ENCODE assay signal across 10 mouse cellular contexts in genomic region chr2:158229503-158229892, GRCm38 (mm10). TPM values are rescaled to one million over a fixed set of nuclear protein-coding genes. Genes with fewer than 3 reads are reported as not detected.
DNase-seq lines count a peak whose midpoint lies in the region; ATAC-seq and TF ChIP-seq lines count a peak whose summit lies in the region.
"Had no signal": no experiment of that assay in that cellular context is flagged by ENCODE, and none has a peak within 500 bp of the region (broad histone marks: within the 10 kb centered on the region; RNA-seq: fewer than 3 reads in every experiment).

No protein-coding gene starts in this region.

- H3K4me3 ChIP-seq in lung, postnatal 0 days (ENCODE audit: low read depth, low read length) = peak overlapping the region; percentile 24
- peak overlapping the region; percentile 55 for H3K4me3 ChIP-seq in forebrain, embryonic 16.5 days (replicated peaks; ENCODE audit: low read length)
- H3K4me3 ChIP-seq in limb, embryonic 15.5 days = peak overlapping the region; percentile 50
- H3K4me3 ChIP-seq in stomach, embryonic 14.5 days (ENCODE audit: low read depth, low read length) = peak overlapping the region; percentile 41

- H3K9ac ChIP-seq in lung, postnatal 0 days (replicated peaks; ENCODE audit: low read depth) = no peak overlapping the region
- peak overlapping the region; percentile 74 for H3K9ac ChIP-seq in forebrain, embryonic 16.5 days (replicated peaks; ENCODE audit: low read depth, low read length)
- peak overlapping the region; percentile 45 for H3K9ac ChIP-seq in limb, embryonic 15.5 days
- peak overlapping the region; percentile 36; the same call in 1 of the 2 replicates for H3K9ac ChIP-seq in stomach, embryonic 14.5 days (replicated peaks; ENCODE audit: low read depth, low read length)

- intact Hi-C loops in left cerebral cortex, postnatal 14 days (cut with DNase I) = no loop called here

- H3K27me3 ChIP-seq in lung, postnatal 0 days (replicated peaks; ENCODE audit: insufficient read depth, low read length) = no peaks in the 10 kb centered on the region
- H3K27me3 ChIP-seq in forebrain, embryonic 16.5 days (replicated peaks; ENCODE audit: control insufficient read depth, insufficient read depth, low read length) = no peaks in the 10 kb centered on the region
- H3K27me3 ChIP-seq in limb, embryonic 15.5 days = no peaks in the 10 kb centered on the region
- no peaks in the 10 kb centered on the region for H3K27me3 ChIP-seq in stomach, embryonic 14.5 days (ENCODE audit: control insufficient read depth, insufficient read depth, low read length)

- H3K27ac ChIP-seq in lung, postnatal 0 days (ENCODE audit: low read length) = no peak overlapping the region
- H3K27ac ChIP-seq in forebrain, embryonic 16.5 days (ENCODE audit: low read length) = peak overlapping the region; percentile 47
- H3K27ac ChIP-seq in limb, embryonic 15.5 days = peak overlapping the region; percentile 87
- no peak overlapping the region for H3K27ac ChIP-seq in stomach, embryonic 14.5 days (ENCODE audit: low read length)

- H3K9me3 ChIP-seq in lung, postnatal 0 days (ENCODE audit: low read length) = no peaks in the 10 kb centered on the region
- H3K9me3 ChIP-seq in forebrain, embryonic 16.5 days (ENCODE audit: control insufficient read depth, low read length) = no peaks in the 10 kb centered on the region
- H3K9me3 ChIP-seq in limb, embryonic 15.5 days = no peaks in the 10 kb centered on the region
- no peaks in the 10 kb centered on the region; the same call in 1 of the 2 replicates for H3K9me3 ChIP-seq in stomach, embryonic 14.5 days (ENCODE audit: control insufficient read depth, low read depth, low read length)

- H3K4me1 ChIP-seq in lung, postnatal 0 days (ENCODE audit: insufficient read depth, low read depth, low read length) = no peaks in the 10 kb centered on the region
- H3K4me1 ChIP-seq in forebrain, embryonic 16.5 days (replicated peaks; ENCODE audit: control insufficient read depth, insufficient read depth, low read length) = peaks cover 19% of the 10 kb centered on the region
- H3K4me1 ChIP-seq in limb, embryonic 15.5 days = peaks cover 52% of the 10 kb centered on the region
- peaks cover 8% of the 10 kb centered on the region; the same call in 1 of the 2 replicates for H3K4me1 ChIP-seq in stomach, embryonic 14.5 days (ENCODE audit: control insufficient read depth, insufficient read depth, low read length)

- H3K4me2 ChIP-seq in lung, postnatal 0 days (replicated peaks; ENCODE audit: low read depth, low read length) = peak overlapping the region; percentile 53
- peak overlapping the region; percentile 80 for H3K4me2 ChIP-seq in forebrain, embryonic 16.5 days (ENCODE audit: low read length)
- H3K4me2 ChIP-seq in limb, embryonic 15.5 days = peak overlapping the region; percentile 79
- H3K4me2 ChIP-seq in stomach, embryonic 14.5 days (replicated peaks; ENCODE audit: low read depth, low read length) = peak overlapping the region; percentile 87

- no peak for TF ChIP-seq CTCF in lung, postnatal 0 days (IDR thresholded peaks at IDR 0.05)

- no peak for TF ChIP-seq EP300 in lung, postnatal 0 days (IDR thresholded peaks at IDR 0.05)

- 26% methylated on average over 7 of the region's 7 CpGs for WGBS in lung, postnatal 0 days
- 19% methylated on average over 7 of the region's 7 CpGs for WGBS in forebrain, embryonic 16.5 days
- WGBS in limb, embryonic 15.5 days = 17% methylated on average over 7 of the region's 7 CpGs
- WGBS in stomach, embryonic 14.5 days = 28% methylated on average over 7 of the region's 7 CpGs

- no peak for DNase-seq in lung, postnatal 0 days (ENCODE audit: low spot score)
- no peak for DNase-seq in lung, postnatal 10 days
- no peak for DNase-seq in right cerebral cortex, postnatal 25 days
- no peak for DNase-seq in cerebellum, adult 11-12 months
- no peak for DNase-seq in left cerebral cortex, postnatal 14 days (ENCODE audit: low spot score in 2 of 2)

- H3K36me3 ChIP-seq in lung, postnatal 0 days (ENCODE audit: insufficient read depth, low read length) = no peaks in the 10 kb centered on the region
- H3K36me3 ChIP-seq in forebrain, embryonic 16.5 days (ENCODE audit: control insufficient read depth, insufficient read depth) = no peaks in the 10 kb centered on the region
- no peaks in the 10 kb centered on the region for H3K36me3 ChIP-seq in limb, embryonic 15.5 days
- no peaks in the 10 kb centered on the region for H3K36me3 ChIP-seq in stomach, embryonic 14.5 days (ENCODE audit: control insufficient read depth, insufficient read depth, low read length)

- no peak for ATAC-seq in lung, postnatal 0 days
- peak; percentile 37 for ATAC-seq in forebrain, embryonic 16.5 days
- no peak for ATAC-seq in limb, embryonic 15.5 days (ENCODE audit: insufficient number of reproducible peaks, low FRiP score, low TSS enrichment, low read depth)
- no peak; the same call in 1 of the 2 replicates for ATAC-seq in stomach, embryonic 14.5 days (ENCODE audit: insufficient number of reproducible peaks, insufficient read depth, low FRiP score, low read depth)

RNA-seq across cellular contexts. Expression of gene D630003M21Rik, which starts 0.5 kb away (rescaled TPM):
- polyA plus RNA-seq in lung, postnatal 0 days (2015; fragmentation: Nextera tagmentation; extraction: Ambion mirVana) = 0.85 and 0.87 TPM in 2 replicates
- 1.8 and 2.8 TPM in 2 replicates for polyA plus RNA-seq in forebrain, embryonic 16.5 days (2015; fragmentation: Nextera tagmentation; extraction: Ambion mirVana)
- 12.0 and 12.2 TPM in 2 replicates for polyA plus RNA-seq in limb, embryonic 15.5 days (2015; fragmentation: Nextera tagmentation; extraction: Ambion mirVana)
- 2.3 and 2.6 TPM in 2 replicates for polyA plus RNA-seq in stomach, embryonic 14.5 days (2014; fragmentation: Nextera tagmentation; extraction: Ambion mirVana)
- 1 to 10 TPM; 3.8 to 4.8 TPM for total RNA-seq in left cerebral cortex, postnatal 14 days (2021)

RNA-seq across cellular contexts. Expression of gene Bpi, which starts 28.4 kb away (rescaled TPM):
- not detected in 2 replicates for polyA plus RNA-seq in lung, postnatal 0 days (2015; fragmentation: Nextera tagmentation; extraction: Ambion mirVana)
- polyA plus RNA-seq in forebrain, embryonic 16.5 days (2015; fragmentation: Nextera tagmentation; extraction: Ambion mirVana) = not detected in 2 replicates
- polyA plus RNA-seq in limb, embryonic 15.5 days (2015; fragmentation: Nextera tagmentation; extraction: Ambion mirVana) = not detected in 2 replicates
- not detected in 2 replicates for polyA plus RNA-seq in stomach, embryonic 14.5 days (2014; fragmentation: Nextera tagmentation; extraction: Ambion mirVana)
- not detected for total RNA-seq in left cerebral cortex, postnatal 14 days (2021)
- total RNA-seq: left cerebral cortex, postnatal 25 days had no signal
- polyA plus RNA-seq: spleen, adult 2 months had no signal

Comparison
In these comparisons a context has a peak if more than half of its experiments do, and no peak if none do; other contexts are left out.
1. H3K27ac ChIP-seq: peak in forebrain, embryonic 16.5 days (single experiment) and limb, embryonic 15.5 days (single experiment); none in lung, postnatal 0 days (single experiment) and stomach, embryonic 14.5 days (single experiment).
2. Peak in every context shown above with its lines, with median percentiles within 50 percentile points of each other: H3K4me2 ChIP-seq and H3K4me3 ChIP-seq.